Mouse (Mus musculus) spleen, adult 2 months (tissue): Measurements from ENCODE around the gene Hpse.

Source experiments
- CTCF ChIP-seq: fragments of 200-500 bp; IDR thresholded peaks from 2 replicates; pipeline ENCODE4 v1.5.1; 2011; ENCODE audit warnings: mild to moderate bottlenecking, inconsistent platforms; ENCODE audit not compliant: insufficient read depth, insufficient read length, insufficient replicate concordance; ENCODE audit errors: extremely low read depth
- POLR2A ChIP-seq: fragments of 200-500 bp; IDR thresholded peaks from 2 replicates; pipeline ENCODE4 v1.6.1; 2011; ENCODE audit warnings: low read depth, low read length, inconsistent platforms

- no peak for TF ChIP-seq CTCF
- TF ChIP-seq POLR2A: no peak
Observed at GRCm38 (mm10) chr5:100758121-100758520, 38.6 kb upstream of the Hpse start.
